Mouse (Mus musculus) embryonic fibroblast, embryonic 13.5 days (primary cell): ENCODE measurements at regions not wholly inside any gene's neighbourhood (a gene's known extent, or its start where the extent isn't known, plus 50 kb on each side); places are given as distances from the start of the nearest gene placed in this dataset.

Source experiments
- CTCF ChIP-seq: IDR thresholded peaks from 2 replicates; pipeline ENCODE4 v1.5.1; 2011; ENCODE audit warnings: mild to moderate bottlenecking, control low read depth, low read length, moderate library complexity, borderline replicate concordance; ENCODE audit not compliant: insufficient read depth
- POLR2A ChIP-seq: IDR thresholded peaks from 2 replicates; pipeline ENCODE4 v1.6.1; 2011; ENCODE audit warnings: low read depth, mild to moderate bottlenecking, control low read depth, low read length, moderate library complexity

GRCm38 (mm10) chr7:40539789-40540188, 358.3 kb upstream of the Vstm2b start:
- TF ChIP-seq POLR2A (no peak), CTCF (no peak)
